Mouse (Mus musculus) adrenal gland, postnatal 10 days (tissue): ENCODE data around the gene Etl4. TPM values are rescaled to one million over a fixed set of nuclear protein-coding genes. Genes with fewer than 3 reads are reported as not detected.

ENCODE experiments used
- DNase-seq: peaks from one replicate; pipeline ENCODE4 v3.0.0; 2021; ENCODE audit warnings: mixed read lengths
- total RNA-seq, 2 experiments: library from RNA; stranded (reverse); gene quantifications; 2 replicates each; pipeline ENCODE4 v1.2.3; 2021

The Etl4 gene
- total RNA-seq, 2 experiments from 2014 or later: 34.0 to 57.7 TPM

DNA sequence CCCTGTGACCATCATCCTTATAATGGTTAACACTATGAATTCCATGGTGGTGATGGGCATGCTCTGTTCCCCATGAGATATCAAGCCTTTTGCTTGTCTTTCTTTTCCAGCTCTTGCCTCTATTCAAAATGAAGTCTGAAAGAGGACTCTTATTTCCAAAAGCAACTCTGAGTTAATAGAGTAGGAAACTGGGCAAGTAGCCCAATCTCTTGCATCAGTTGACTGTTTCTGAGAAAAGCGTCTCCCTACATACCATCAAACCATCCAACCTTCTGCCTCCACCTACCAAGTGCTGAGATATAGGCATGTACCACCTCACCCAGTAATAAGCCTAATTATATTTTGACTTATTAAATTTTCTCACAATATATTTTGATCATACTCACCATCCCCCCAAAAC, 658.9 kb downstream of the Etl4 start:
- no peak for DNase-seq

DNA sequence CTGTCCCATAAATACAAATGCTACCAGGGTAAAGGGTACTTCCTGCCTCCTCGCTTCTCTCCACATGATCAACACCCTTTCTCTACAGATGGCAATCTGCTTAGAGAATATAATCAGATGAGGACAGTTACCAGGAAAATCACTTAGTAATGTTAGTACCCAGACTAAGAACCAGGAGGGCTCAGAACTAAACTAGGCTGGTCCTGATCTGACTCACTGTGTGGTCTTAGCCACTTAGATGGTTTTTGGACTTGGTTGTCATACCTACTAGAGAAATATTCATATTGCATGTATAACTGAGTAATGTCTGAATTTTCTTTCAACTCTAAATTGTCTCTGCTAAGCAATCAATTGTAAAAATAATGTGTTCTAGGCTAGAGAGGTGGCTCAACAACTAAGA, 662.4 kb downstream of the Etl4 start:
- no peak for DNase-seq

DNA sequence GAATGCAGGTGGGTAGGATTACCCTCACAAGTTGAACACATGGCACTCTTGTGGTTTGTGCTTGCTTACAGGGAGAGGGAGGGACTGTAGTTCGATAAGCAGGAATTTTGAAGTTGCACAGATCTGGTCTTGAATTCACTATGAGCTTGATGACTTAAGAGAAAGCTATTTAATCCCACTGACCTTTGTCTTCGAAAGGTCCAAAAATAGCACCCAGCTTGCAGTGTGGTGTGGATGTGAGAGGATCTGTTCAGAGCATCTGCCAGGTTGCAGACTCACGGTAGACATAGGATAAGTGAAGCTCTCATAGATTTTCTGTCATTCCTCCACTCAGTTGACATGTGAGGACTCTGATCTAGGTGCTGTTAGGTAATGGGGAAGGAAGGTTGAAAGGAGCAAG, 670.8 kb downstream of the Etl4 start:
- no peak for DNase-seq

DNA sequence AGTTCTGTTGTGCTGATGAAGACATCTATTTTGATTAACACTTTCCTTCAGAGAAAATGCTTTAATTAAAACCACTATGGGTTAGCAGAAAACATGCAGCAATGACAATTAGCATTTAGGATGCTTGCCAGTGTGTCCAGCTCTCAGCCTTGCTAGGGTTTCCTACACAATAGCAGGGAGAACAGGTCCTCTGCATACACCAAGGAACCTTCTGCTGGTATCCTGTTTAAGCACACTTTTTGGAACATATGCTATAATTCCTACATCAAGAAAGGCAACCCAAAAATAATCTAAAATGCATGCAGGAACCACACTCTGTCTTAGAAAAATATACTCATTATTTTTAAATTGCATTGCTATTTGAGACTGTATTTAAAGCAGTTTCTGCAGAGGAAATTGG, 673.5 kb downstream of the Etl4 start:
- no peak for DNase-seq

DNA sequence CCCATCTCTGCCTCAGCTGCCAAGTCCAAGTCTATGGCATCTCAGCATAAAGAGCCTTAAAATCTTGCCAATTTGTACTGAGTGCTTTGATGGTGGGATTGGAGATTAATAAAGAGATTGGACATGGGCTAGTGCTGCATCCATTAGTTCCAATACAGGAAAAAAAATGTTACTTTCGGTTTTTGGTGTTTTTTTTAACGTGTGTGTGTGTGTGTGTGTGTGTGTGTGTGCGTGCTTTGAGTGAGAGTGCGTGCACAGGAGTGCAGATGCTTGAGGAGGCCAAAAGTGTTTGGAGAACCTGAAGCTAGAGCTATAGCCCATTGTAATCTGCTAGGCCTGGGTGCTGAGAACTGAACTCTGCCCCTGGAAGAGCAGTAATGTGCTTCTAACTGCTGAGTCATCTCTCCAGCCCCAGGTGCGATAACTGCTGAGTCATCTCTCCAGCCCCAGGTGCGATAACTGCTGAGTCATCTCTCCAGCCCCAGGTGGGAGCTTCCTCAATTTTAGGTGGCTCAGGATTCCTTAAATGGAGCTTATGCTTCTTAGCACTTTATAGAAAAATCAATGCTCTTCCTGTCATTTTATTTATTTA, 674.1 kb downstream of the Etl4 start:
- DNase-seq: no peak

DNA sequence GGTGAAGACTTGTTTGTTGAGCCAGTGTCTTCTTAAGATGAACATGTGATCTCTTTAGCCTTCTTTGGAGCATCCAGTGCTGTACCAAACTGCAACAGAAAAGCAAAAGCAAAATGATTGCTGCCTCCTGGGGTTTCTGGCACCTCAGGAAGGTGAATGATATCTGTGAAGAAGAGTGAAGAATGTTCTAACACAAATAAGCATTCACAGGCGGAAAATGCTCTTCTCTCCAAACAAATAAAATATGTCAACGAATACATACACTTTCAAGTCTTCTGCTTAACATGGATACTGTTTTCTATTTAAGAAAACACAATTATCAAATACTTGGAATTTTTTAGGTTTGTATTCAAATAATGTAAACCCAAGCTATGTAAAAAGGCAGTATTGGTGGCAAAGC, 678.3 kb downstream of the Etl4 start:
- no peak for DNase-seq

DNA sequence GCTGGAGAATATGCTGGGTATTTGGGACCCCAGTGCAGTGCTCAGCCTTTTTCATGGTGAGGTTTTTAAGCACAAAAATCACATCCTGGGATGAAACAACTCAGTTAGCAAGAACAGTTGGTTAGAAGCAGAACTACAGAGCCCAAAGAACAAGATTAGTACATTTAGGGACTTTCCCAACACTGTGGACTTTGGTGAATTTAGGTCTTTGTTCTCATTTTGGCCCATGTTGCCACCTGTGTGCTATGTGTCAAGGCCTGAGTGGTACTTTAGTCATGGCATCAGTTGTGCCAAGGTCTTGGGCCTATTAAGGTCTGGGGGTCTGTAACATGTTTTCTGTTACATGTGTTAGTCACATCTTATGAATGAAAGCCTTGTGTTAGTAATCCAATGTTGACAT, 679.1 kb downstream of the Etl4 start:
- no peak for DNase-seq

DNA sequence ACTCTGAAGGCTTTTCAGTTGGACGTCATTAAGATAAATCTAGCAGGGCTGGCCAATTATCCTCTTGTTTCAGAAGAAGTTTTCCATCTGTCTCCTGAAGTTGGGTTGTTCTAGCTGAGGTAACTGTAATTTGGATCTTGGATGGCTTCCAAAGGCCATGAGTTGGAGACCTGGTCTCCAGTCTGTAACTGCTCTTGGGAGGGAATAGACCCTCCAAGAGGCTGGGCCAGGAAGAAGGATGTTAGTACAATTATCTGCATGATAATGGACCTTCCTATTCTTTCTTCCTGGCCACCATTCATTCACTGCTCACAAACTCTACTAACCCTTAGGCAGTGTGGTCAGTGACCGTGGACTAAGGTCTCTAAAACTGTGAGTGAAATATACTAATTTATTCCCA, 684.5 kb downstream of the Etl4 start:
- no peak for DNase-seq

DNA sequence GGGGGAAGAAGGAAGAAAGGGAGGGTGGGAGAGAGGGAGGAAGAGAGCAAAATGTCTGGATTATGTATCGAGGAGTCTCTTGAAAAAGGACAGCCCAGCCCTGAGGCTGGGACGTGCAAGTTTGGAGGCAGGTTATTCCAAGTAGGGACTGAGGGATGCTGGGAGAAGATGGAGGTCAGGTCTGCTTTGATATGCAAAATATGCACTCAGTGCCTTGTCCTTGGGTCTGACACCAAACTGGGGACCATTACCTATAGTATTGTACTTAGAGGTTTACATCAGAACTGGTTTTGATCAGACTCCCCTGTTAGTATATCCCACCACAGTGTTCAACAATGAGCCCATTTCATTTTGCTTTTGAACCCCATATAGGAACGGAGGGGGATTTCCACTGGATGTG, 685.4 kb downstream of the Etl4 start:
- DNase-seq: no peak

DNA sequence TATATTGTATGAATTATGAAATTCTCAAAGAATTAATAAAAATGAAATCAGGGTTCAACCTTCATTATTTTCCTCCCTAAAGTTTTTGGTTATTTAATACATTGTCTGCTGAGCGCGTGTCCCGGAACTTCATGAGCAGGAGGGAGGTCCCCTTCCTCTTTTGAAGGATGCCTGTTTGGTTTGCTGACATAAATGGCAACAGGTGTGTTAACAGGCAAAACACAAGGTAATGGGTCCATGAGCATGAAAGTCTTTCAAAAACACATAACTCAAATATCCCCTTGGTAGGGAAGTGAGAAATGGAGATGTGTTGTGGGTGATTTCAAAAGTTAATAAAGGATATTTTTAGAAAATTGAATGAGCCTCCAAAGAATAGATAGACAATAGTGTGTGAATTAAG, 687.0 kb downstream of the Etl4 start:
- no peak for DNase-seq

DNA sequence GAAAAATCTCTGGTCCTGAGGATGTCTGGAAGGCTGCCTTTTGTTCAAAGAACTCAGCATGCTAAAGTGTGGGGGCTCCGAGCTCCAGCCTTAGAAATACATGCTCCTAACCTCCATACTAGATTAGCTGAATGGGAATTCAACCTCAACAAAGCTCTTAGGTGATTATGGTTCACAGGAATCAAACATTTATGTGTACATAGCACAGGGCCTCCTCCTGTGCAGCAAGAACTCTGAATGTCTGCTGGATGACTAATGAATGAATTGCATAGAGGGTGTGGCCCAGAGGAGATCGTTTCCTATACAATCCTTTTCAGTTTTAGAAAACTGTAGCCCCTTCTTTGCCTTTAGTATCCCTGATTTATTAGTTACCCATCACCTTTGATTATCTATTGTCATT, 687.6 kb downstream of the Etl4 start:
- no peak for DNase-seq

DNA sequence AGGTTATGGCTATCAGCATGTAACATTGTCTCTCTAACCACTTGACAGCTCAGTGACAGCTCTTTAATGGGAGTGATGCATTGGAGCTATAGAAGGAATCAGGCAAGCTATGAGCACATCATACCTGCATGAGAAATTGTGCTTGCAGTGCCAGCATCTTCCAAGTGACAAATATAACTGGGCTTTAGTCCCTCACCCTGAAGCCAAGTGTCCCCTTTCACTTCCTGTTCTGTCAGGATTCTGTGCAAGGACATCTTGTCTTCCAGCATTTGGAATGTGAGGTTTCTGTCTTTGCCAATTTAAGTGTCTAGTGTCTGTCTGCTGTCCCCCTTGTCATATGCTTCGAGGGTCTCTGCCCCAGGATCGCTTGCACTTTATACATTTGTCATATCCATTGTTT, 693.1 kb downstream of the Etl4 start:
- no peak for DNase-seq

DNA sequence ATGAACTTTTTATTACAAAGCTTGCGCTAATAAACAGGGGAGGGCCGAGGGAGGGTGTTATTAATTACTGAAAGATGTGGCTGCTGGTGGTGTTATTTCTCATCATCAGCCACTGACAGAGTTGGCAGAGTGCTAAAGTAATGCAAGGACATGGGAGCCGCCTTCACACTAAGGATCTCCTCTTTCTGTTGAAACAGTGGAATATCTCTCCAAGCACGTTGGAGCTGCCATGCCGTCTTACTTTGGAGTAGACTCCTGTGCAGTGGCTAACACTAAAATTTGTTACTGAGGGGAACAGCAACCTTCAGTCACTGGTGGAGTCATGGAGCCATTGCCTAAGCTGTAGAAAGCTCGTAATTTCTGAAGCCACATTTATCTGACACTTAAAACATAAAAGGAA, 694.0 kb downstream of the Etl4 start:
- DNase-seq: no peak

DNA sequence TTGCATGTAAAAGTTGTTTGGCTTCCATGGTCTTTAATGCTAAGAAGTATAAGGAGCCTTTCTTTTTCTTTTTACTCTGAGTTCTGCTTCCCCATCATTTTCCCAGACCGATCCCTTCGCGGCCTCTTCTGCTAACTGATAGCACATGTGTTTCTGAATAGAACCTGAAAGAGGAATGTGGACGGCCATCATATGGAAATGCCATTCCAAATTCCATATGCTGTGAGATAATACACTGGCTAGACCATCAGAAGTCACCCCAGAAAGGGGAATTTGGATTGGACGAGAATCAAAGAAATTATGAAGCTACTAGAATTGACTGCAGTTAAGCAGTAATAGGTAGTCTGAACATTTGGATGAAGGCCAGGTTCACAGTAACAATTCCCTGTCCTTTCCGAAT, 694.4 kb downstream of the Etl4 start:
- DNase-seq: no peak

DNA sequence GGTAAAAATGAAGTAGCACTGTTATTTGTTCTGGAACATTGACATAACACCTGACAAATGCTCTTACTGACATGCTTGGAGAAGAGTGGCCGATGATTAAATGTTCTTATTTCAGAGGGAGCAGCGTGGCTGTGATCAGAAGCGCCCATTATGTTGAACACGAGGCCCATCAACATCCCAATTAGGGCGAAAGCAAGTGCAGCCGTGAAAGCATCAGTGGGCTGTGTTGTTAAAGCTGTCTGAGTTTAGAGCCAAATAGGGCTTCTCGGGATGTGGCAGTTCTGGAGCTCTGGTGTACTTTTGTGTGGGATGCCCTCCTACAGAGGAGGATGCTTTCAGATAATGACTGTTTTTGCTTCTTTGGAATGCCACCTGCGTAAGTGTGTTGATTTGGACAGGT, 699.6 kb downstream of the Etl4 start:
- no peak for DNase-seq

DNA sequence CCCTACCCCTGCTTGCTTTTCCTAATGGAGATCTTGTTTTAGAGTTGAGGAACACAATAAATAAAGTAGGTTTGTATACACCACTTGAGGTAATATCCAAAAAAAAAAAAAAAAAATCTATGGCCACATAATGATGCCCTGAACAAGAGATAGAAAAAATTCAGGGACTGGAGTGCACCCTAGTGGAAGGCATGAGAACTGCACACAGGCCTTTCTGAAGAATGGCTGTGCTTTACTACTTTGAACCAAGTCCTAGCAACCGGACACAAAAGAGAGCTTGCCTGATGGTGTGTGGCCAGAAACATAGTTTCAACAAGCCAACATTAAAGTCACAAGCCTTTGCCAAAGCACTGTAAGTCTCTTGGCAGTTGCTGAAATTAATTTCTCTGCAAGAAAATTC, 706.4 kb downstream of the Etl4 start:
- peak; percentile 70 for DNase-seq

DNA sequence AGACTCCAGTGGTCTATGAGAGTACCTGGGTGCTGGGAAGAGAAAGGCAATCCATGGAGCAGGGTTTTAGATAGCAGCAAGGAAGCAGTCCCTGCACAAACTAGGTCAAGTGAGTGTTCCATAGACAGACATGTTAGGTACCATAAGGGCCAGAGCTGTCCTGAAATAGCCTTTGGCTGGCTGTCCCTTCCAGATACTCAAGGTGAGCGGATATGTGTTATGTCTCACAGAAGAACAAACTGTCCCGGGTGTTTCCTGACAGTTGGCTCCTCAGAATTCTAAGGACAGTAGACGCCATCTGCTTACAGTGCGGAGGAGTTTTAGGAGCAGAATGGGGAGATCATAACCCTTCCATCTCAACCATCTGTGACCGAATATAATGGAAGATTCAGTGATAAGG, 708.8 kb downstream of the Etl4 start:
- no peak for DNase-seq

DNA sequence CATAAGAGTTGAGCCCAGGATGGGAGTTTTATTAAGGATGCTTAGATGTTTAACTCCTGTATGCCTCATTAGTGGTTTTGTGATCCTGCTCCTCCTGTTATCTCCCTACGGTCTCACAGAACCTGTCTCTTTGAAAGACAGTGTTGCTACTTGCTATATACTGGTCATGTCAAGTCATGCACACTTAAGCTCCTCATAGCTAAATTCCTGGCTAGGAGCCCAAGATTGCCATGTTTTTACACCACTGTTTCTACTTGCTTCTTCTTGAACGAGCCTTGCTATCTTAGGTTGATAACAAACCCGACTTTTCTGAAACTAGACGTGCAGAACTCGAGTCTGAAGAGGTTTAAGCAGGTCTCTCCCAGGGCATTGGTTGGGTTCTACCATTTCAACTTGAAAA, 710.3 kb downstream of the Etl4 start:
- DNase-seq: no peak

DNA sequence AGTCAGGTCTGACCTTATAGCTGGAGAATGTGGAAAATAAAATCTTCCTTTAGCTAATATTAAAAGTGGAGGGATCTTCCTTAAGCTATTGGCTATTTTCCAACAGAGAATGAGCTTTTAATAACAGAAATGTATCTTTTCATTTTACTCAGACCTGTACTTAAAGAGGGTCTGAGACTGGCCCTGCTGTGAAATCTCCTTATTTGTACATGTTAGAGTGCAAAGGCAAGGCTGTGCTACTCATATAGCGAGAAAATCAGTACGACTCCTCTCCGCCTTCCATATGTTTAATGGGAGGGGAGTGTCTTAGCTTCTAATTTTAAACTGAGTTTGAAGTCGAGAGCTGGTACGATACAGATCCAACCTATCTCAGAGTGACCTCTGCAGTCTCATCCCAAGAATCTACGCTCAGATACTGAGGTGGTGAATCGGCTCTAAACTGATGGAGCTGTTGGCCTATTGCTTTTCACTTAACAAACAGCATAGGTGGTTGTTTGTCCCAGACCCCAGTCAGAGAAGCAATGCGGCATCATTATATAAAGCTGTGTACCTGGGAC, 719.7 kb downstream of the Etl4 start:
- DNase-seq: no peak

DNA sequence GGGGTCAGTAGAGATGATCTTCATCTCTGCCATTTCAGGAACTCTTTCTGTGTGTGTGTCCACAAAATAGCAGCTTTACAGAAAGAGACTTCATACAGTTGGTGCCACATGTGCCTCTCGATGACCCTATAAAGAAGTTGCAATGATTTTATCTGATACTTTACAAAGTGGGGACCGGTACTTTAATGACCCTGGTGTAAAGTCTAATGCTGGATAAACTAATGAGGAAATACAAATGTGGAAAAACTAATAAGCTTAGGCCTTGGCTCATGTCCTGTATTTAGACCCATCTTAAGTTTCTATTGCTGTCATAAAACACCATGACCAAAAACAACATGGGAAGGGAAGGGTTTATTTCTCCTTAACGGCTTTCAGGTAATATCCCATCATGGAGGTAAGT, 729.0 kb downstream of the Etl4 start:
- DNase-seq: no peak

DNA sequence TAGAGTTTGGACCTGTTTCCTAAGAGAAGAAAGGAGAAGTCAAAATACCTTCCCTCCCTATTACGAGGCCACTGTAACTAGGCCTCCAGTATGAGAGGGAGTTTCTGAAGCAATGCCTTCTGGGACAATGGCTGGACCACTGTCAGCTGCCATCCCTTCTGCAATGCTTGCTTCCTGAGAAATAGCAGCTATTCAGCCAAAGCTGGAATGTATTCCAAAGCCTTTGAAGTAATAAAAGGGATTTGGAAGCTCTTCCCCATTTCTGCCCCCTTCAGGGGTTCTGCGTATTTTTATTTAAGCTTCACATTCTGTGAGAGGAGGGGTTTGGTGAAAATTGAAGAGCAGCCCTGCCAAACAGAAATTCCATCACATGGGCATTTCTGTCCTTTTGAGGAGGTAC, 730.1 kb downstream of the Etl4 start:
- no peak for DNase-seq

DNA sequence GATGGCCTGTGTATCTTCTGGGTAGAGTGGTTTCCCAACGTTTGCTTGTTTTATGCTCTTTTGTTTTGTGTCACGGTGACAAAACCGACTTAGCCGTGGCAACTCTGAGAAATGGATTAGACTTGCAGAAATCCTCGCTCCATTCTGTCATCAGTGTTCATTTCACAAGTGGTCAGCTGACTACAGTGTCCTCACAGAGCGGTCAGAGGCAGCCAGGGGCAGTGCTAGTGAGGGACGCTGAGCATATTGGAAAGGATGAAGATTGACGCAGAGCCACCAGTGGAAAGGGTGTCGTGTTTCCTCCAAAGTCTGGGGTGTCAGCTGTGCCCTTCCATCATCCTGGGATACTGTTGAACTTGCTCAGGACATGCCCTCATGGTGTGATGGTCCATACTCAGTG, 733.2 kb downstream of the Etl4 start:
- peak; percentile 27 for DNase-seq

DNA sequence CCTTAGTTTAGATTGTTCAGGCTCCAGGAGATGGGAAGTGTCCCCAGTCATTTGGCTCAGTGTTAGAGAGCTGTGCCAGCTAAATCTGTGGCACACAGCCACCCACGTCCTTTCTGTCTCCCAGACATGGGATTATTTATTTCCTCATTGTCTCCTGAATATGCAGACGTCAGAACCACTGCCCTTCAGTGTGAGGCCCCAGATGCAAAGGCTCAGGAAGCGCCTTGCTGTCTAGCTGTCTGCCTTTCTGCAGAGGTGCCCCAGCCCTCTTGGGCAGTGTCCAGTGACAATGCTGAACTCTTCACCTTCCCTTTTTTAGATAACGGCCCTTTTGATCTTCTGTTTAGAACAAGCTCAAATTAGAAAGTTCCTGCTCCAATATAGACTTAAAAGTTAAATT, 740.2 kb downstream of the Etl4 start:
- peak; percentile 75 for DNase-seq

DNA sequence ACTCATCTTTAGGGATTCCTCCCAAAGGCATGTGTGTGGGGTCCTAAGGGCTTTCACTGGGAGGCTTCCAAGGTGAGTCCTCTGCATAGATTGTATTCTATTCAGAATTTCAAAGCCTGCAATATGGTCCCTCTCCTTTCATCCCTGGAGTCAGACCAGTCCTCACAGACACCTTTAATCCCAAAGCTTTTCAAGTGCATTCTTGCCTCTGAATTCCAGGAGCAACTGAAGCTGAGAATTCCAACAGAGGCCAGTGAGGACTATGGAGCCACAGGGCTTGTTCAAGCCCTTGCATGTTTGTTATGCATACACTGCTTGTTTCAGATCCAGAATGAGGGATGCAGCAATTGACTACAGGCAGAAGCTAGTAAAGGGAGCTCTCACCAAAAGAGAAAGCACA, 743.5 kb downstream of the Etl4 start:
- DNase-seq: no peak

DNA sequence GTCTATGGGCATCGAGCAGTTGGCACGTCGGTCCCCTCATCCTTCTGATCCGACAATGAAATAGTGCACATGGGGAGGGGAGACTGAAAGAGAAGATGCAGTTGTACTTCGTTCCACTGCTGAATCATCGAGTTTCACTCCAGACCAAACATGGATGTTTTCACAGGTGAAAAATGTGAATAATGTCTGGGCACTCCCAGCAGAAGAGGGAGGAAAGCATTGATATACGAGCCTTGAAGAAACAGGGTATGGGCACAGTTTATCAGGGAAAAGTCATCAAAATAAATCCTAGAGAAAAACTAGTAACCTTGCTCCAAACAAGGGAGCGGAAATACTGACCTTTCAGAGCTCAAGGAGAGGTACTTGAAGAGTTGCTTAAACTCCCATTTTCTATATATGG, 744.5 kb downstream of the Etl4 start:
- no peak for DNase-seq
